Mouse (Mus musculus) hindbrain, postnatal 0 days (tissue): ENCODE data around the gene Pcgf2. TPM values are rescaled to one million over a fixed set of nuclear protein-coding genes. Genes with fewer than 3 reads are reported as not detected.

Experiments
- ATAC-seq: fragments of 200-750 bp; cut with Nextera tagmentation; 2 replicates; pipeline ENCODE4 v1.8.0; 2017; ENCODE audit warnings: mild to moderate bottlenecking, moderate TSS enrichment, moderate library complexity
- DNase-seq: peaks from one replicate; pipeline ENCODE4 v3.0.0-alpha.2; 2015; ENCODE audit warnings: low spot score
- H3K27ac ChIP-seq: fragments of 300-500 bp; sonication (generic); 2 replicates; pipeline ENCODE4 v1.5.1; 2014; ENCODE audit warnings: mild to moderate bottlenecking
- H3K27me3 ChIP-seq: fragments of 300-500 bp; sonication (generic); 2 replicates; pipeline ENCODE4 v1.6.1; 2014; ENCODE audit warnings: low read length, mixed read lengths; ENCODE audit not compliant: insufficient read depth
- H3K36me3 ChIP-seq: fragments of 300-500 bp; sonication (generic); 2 replicates; pipeline ENCODE4 v1.6.1; 2014; ENCODE audit warnings: low read length, mixed read lengths; ENCODE audit not compliant: insufficient read depth
- H3K4me1 ChIP-seq: fragments of 300-500 bp; sonication (generic); 2 replicates; pipeline ENCODE4 v1.6.1; 2014; ENCODE audit warnings: antibody characterized with exemption, low read length, mixed read lengths; ENCODE audit not compliant: insufficient read depth
- H3K4me2 ChIP-seq: fragments of 300-500 bp; sonication (generic); 2 replicates; pipeline ENCODE4 v1.6.1; 2014; ENCODE audit warnings: low read depth, mild to moderate bottlenecking, low read length, moderate library complexity, mixed read lengths
- H3K4me3 ChIP-seq: fragments of 300-500 bp; sonication (generic); 2 replicates; pipeline ENCODE4 v1.5.1; 2014; ENCODE audit warnings: low read length
- H3K9ac ChIP-seq: fragments of 300-500 bp; sonication (generic); replicated peaks from 2 replicates; pipeline ENCODE4 v1.6.1; 2014; ENCODE audit warnings: mild to moderate bottlenecking, low read length, moderate library complexity, mixed read lengths
- H3K9me3 ChIP-seq: fragments of 300-500 bp; sonication (generic); 2 replicates; pipeline ENCODE4 v1.6.1; 2016; ENCODE audit warnings: low read length, mixed read lengths
- CTCF ChIP-seq: IDR thresholded peaks from 2 replicates; pipeline ENCODE4 v1.5.1; 2016; ENCODE audit warnings: antibody characterized with exemption, control low read depth, low read depth
- WGBS: fragments of 180-500 bp; shearing (Covaris S2); extraction: QIAGEN DNeasy Blood & Tissue Kit; methylation state at CpG from one replicate; pipeline ENCODE4 v1.1.7; 2014; 5-methylcytosine and 5-hydroxymethylcytosine counted together
- polyA plus RNA-seq: library from polyadenylated mRNA; unstranded; fragments of >200 nt; fragmentation: Nextera tagmentation; extraction: Ambion mirVana; gene quantifications from 2 replicates; pipeline ENCODE4 v1.2.1, GENCODE M21; 2015
- total RNA-seq: library from RNA; depleted of rRNA; stranded (reverse); fragments of >200 nt; gene quantifications from 2 replicates; pipeline ENCODE4 v1.2.3, GENCODE M21; 2014

Pcgf2 gene
- total and polyA plus RNA-seq, 2 experiments from 2014 or later, result 13.3 to 18.0 TPM

DNA sequence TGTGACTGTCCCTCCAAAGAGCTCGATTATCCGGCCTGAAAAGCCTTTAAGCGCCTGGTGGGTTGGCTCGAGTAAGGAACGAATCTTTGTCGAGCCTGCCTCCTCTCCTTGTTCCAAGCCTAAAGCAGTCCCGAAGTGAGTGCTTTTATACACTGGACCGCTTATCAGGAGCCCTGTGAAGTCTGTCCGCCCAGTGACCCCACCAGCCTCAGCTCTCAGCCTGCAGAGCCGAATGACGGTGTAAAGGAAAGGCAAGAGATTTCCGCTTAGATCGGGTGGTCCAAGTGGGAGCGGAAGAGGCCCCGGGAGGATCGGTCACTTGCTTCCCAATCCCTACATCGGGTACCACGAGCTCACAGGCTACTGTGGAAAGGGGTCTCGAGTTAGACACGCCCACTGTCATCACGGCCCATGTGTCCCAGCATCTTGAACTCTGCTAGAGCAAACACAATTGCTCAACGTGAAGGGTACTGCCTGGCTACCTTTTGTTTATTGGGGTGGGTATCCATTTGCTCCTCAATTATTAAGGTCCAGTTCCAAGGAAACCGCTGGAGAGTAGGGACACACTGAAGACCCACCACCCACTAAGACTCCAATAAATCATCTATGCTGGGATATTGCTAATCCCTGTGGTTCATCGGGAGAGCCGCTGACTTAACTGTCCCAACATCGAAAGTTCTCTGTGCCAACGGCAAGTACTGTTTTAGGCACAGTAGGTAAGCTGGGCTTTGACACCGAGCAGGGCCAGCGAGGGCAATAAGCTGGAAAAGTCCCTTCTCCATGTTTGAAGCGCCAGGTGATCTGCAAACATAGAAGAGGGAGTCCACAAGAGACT is 666 bp upstream of the Pcgf2 start:
- WGBS, result 17% methylated on average over 30 of the region's 30 CpGs
- peak; percentile 40 for DNase-seq
- TF ChIP-seq CTCF, result no peak

DNA sequence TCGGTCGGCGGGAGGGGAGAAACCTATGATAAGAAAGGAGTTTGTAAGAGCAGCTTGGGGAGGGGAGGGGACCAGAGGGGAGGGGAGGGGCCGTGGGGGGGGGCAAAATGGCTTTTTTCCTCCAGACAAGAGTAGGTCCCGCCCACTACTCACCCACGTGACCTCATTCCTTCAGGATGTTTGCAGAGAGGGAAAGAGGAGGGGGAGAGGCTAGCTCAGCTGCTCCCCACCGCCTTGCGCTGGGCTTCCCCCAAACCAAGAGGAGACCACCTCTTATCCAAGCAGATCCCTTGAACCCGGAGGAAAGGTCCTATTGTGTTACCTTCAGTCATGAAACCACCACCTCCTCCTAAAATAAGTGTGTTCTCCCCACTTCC is 683 bp downstream of the Pcgf2 start:
- Histone ChIP-seq H3K4me2 (peak overlapping the region; percentile 88), H3K4me3 (peak overlapping the region; percentile 74), H3K9ac (peak overlapping the region; percentile 97), H3K9me3 (no peaks in the 10 kb centered on the region), H3K27ac (peak overlapping the region; percentile 97), H3K27me3 (no peaks in the 10 kb centered on the region), H3K36me3 (no peaks in the 10 kb centered on the region), H3K4me1 (peaks cover 48% of the 10 kb centered on the region)
- TF ChIP-seq CTCF, result no peak
- DNase-seq (peak; percentile 96), ATAC-seq (peak; percentile 41; the same call in 1 of the 2 replicates)
- WGBS, result 0% methylated on average over 4 of the region's 9 CpGs

More for the DNA sequence above, 666 bp upstream of the Pcgf2 start:
- Histone ChIP-seq H3K27ac (peak overlapping the region; percentile 97), H3K27me3 (no peaks in the 10 kb centered on the region), H3K9me3 (no peaks in the 10 kb centered on the region), H3K4me2 (peak overlapping the region; percentile 88), H3K4me1 (peaks cover 35% of the 10 kb centered on the region), H3K36me3 (peaks cover 1% of the 10 kb centered on the region; the same call in 1 of the 2 replicates), H3K9ac (peak overlapping the region; percentile 97), H3K4me3 (peak overlapping the region; percentile 74)
- ATAC-seq, result no peak

DNA sequence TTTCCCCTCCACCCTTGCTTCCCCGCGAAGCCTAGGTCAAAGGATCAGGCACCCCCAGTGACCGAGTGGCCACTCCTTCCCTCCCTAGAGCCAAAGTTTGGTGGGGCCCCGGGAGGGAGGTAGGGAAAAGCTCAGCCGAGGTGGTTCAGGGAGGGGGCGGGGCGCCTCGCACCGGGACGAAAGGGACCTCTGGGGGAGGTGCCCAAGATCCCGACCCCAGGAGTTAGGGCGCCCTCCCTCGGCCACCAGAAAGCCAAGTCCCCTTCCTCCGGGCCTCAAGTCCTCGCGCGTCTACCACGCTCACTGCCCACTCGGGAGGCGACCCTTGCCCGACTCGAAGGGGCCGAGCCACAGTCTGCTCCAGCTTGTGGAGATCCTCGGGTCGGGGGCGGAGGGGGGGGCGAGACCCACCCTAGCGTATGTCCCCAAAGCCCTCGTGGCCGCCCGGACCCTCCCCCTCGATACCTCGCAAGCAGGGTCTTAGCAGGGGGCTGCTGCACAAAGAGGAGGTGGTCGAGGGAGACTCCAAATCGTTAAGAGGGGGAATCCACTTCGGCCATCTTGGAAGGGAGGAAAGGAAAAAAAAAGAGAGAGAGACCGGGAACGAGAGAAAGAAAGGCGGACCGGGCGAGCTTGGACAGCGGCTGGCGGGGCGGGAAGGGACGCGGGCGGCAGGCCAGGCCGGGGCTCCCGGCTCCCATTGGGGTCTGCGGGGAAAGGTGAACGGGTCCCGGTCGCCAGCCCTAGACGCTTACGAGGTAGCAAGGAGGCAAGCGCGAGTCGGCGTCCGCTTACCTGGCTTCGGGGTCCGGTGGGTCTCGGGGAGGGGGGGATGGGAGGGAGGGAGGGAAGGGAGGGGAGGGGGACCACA is 1.3 kb downstream of the Pcgf2 start:
- H3K4me3 ChIP-seq, result peak overlapping the region; percentile 74
- no peaks in the 10 kb centered on the region for H3K36me3 ChIP-seq
- no peaks in the 10 kb centered on the region for H3K9me3 ChIP-seq
- H3K27ac ChIP-seq, result peak overlapping the region; percentile 97
- WGBS, result 2% methylated on average over 58 of the region's 63 CpGs
- peak overlapping the region; percentile 88 for H3K4me2 ChIP-seq
- peak overlapping the region; percentile 97 for H3K9ac ChIP-seq
- DNase-seq (peak; percentile 79), ATAC-seq (no peak)
- H3K4me1 ChIP-seq, result peaks cover 48% of the 10 kb centered on the region
- no peaks in the 10 kb centered on the region for H3K27me3 ChIP-seq
- peak; percentile 61 for TF ChIP-seq CTCF

DNA sequence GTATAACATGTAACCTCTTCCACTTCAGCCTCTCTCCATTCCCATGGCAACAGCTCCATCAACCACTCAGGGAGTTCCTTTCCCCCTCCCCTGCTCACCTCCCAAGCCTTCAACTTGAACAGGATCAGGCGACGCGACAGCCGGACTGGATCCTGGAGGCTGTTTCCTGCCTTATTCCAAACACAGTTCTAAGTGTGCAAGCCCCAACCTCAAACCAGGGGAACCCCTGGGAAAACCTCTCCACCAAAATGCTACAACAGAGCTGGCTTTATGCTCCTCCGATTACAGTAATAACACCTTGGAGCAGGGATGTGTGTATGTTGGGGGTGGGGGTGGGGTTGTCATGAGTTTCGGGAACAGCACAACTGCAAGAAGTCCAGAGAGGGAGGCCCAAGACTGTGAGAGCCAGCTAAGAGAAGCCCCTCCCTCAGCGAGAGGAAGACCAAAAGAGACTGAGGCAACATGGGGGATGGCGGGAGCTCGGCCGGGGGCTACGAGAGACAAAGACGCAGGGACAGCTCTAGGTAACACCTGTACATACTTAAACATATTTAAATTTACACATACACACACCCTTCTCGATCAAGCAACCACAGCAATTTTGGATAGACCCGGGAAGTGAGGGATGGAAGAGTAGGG is 2.3 kb downstream of the Pcgf2 start:
- WGBS, result 2% methylated on average over 14 of the region's 14 CpGs
- ATAC-seq (no peak), DNase-seq (peak; percentile 46)
- Histone ChIP-seq H3K4me2 (peak overlapping the region; percentile 88), H3K9me3 (no peaks in the 10 kb centered on the region), H3K36me3 (no peaks in the 10 kb centered on the region), H3K4me3 (peak overlapping the region; percentile 74), H3K9ac (peak overlapping the region; percentile 97), H3K27me3 (no peaks in the 10 kb centered on the region), H3K4me1 (peaks cover 47% of the 10 kb centered on the region), H3K27ac (peak overlapping the region; percentile 97)
- no peak for TF ChIP-seq CTCF

DNA sequence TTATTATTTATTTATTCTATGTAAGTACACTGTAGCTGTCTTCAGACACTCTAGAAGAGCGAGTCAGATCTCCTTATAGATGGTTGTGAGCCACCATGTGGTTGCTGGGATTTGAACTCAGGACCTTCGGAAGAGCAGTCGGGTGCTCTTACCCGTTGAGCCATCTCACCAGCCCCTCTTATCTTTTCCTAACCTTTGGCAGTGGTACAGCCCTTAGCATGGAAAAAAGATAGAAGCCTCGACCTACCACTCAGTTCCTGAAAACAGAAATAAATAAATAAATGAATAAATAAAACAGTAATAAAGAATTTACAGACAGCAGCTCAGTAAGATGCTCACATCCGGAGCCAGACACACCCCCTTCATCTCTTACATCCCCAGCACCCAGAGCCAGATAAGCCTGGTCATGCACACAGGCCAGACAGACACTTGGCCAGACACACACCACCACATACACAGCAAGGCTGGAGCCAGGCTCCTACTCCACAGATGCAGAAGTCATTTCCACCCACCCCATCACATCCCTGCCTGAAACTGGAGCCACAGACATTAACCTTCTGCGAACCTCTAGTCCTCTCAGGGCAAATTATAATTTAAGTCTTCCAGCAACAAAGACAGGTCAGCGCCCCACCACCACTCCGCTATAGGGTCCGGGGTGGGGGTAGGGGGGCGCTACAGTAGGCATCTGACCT is 3.0 kb downstream of the Pcgf2 start:
- Histone ChIP-seq H3K4me2 (peak overlapping the region; percentile 88), H3K4me1 (peaks cover 47% of the 10 kb centered on the region), H3K9ac (peak overlapping the region; percentile 97; the same call in 1 of the 2 replicates), H3K27ac (peak overlapping the region; percentile 97; the same call in 1 of the 2 replicates), H3K9me3 (no peaks in the 10 kb centered on the region), H3K4me3 (peak overlapping the region; percentile 74), H3K27me3 (no peaks in the 10 kb centered on the region), H3K36me3 (peaks cover under 1% of the 10 kb centered on the region; the same call in 1 of the 2 replicates)
- no peak for TF ChIP-seq CTCF
- 43% methylated on average over 11 of the region's 11 CpGs for WGBS
- DNase-seq (no peak), ATAC-seq (no peak)

DNA sequence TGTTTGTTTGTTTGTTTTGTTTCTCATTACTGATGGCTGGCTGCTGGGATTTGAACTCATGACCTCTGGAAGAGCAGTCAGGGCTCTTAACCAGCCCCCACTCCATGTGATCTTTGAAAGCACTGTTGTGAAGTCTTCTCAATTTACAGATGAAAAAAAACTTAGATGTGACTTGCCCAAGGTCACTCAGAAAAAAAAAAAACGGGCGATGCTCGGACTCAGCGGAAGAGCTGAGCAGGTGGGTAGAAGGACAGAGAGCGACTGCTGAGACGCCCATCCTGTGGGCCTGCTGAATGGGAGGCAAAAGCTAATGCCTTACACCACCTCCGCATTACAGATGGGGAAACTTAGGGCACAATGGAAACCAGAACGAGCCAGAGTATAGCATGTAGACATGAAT is 3.6 kb downstream of the Pcgf2 start:
- H3K4me2 ChIP-seq, result peak overlapping the region; percentile 88; the same call in 1 of the 2 replicates
- H3K9me3 ChIP-seq, result no peaks in the 10 kb centered on the region
- no peak for DNase-seq
- peaks cover 43% of the 10 kb centered on the region for H3K4me1 ChIP-seq
- H3K36me3 ChIP-seq, result peaks cover 8% of the 10 kb centered on the region; the same call in 1 of the 2 replicates
- 64% methylated on average over 8 of the region's 8 CpGs for WGBS
- no peak for ATAC-seq
- no peak overlapping the region for H3K9ac ChIP-seq
- H3K27ac ChIP-seq, result no peak overlapping the region
- H3K27me3 ChIP-seq, result no peaks in the 10 kb centered on the region
- no peak for TF ChIP-seq CTCF
- H3K4me3 ChIP-seq, result no peak overlapping the region
